Mouse (Mus musculus) adrenal gland, adult 10 weeks (tissue): Measurements from ENCODE around the gene Cwc22. TPM values are rescaled to one million over a fixed set of nuclear protein-coding genes. Genes with fewer than 3 reads are reported as not detected.

Source experiments
- polyA plus RNA-seq: library from polyadenylated mRNA; stranded (reverse); fragments of 350-450 nt; fragmentation: Illumina TruSeq; extraction: RNeasy Lipid Tissue Mini Kit (QIAGEN cat#74804); gene quantifications from one replicate; pipeline ENCODE4 v1.2.3, GENCODE M21; 2014; ENCODE audit warnings: low read depth, low replicate concordance

Gene Cwc22
- polyA plus RNA-seq: 38.6 TPM

DNA sequence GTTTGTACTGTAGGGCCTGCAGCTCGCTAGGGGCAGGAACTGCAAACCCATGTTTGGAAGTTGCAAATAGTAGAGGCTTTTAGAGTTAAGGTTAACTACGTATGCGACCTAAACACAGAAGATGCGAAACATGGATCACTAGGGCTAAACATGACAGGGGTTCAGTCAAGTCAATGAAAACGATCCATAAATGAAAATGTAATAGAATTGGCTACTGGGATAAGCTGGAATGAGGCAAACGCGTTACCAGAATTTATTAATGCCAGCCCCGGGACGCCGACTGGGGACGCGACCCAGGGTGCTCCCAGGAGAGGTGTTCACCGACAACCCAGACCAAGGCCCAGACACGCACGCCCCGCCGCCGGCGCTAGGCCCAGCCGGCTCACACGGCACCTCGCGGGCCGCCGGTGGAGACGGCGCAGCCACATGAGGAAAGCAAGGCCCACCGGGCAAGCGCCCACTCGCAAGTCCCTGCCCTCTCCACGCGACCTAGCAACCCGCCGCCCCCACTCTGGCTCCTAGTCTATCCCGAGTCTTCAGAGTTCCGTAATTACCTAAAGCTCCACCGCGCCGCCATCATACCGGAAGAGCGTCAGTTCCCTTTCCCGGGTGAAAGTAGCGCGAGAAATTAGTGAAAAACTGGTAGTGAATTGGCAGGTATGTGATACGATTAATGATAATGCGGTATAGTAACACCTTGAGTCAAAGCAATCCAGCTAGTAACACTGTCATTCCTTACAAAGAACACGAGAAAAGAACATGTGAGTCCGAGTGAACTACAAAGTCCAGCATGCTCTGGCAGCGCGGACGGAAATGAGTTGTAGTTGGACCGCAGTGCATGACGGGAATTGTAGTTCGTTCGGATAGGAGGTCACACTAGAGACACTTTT is at the start of gene Cwc22:
Cwc22 (minus strand) TSS at position 780 of the 890 bp plus-strand sequence.

Other genes starting within 250 kb of the Cwc22 start
- gene Zfp385b, start 126.7 kb downstream of the Cwc22 start, polyA plus RNA-seq: 0.64 TPM